Mouse (Mus musculus) liver, embryonic 13.5 days (tissue): ENCODE data around the gene Wipi1. TPM values are rescaled to one million over a fixed set of nuclear protein-coding genes. Genes with fewer than 3 reads are reported as not detected.
A peak's percentile ranks its signal among the peaks of the same experiment; 100 is the strongest.

ENCODE experiments used
- ATAC-seq: fragments of 200-750 bp; cut with Nextera tagmentation; 2 replicates; pipeline ENCODE4 v1.8.0; 2017; ENCODE audit warnings: low read depth, mild to moderate bottlenecking, moderate number of reproducible peaks, moderate library complexity
- DNase-seq: peaks from one replicate; pipeline ENCODE4 v3.0.0; 2022
- H3K27ac ChIP-seq: fragments of 300-500 bp; sonication (generic); 2 replicates; pipeline ENCODE4 v1.5.1; 2015; ENCODE audit warnings: moderate library complexity, mild to moderate bottlenecking, inconsistent platforms
- H3K27me3 ChIP-seq: fragments of 300-500 bp; sonication (generic); 2 replicates; pipeline ENCODE4 v1.6.1; 2015; ENCODE audit warnings: mild to moderate bottlenecking, inconsistent platforms
- H3K36me3 ChIP-seq: fragments of 300-500 bp; sonication (generic); 2 replicates; pipeline ENCODE4 v1.6.1; 2015; ENCODE audit warnings: mild to moderate bottlenecking, inconsistent platforms
- H3K4me1 ChIP-seq: fragments of 300-500 bp; sonication (generic); replicated peaks from 2 replicates; pipeline ENCODE4 v1.6.1; 2015; ENCODE audit warnings: inconsistent platforms
- H3K4me2 ChIP-seq: fragments of 300-500 bp; sonication (generic); 2 replicates; pipeline ENCODE4 v1.6.1; 2015; ENCODE audit warnings: inconsistent platforms, mild to moderate bottlenecking, moderate library complexity
- H3K4me3 ChIP-seq: fragments of 300-500 bp; sonication (generic); replicated peaks from 2 replicates; pipeline ENCODE4 v1.5.1; 2015; ENCODE audit warnings: mild to moderate bottlenecking, inconsistent platforms
- H3K9ac ChIP-seq: fragments of 300-500 bp; sonication (generic); 2 replicates; pipeline ENCODE4 v1.6.1; 2015; ENCODE audit warnings: mild to moderate bottlenecking, inconsistent platforms
- H3K9me3 ChIP-seq: fragments of 300-500 bp; sonication (generic); replicated peaks from 2 replicates; pipeline ENCODE4 v1.6.1; 2016; ENCODE audit warnings: inconsistent platforms
- WGBS: fragments of 180-500 bp; shearing (Covaris S2); methylation state at CpG from one replicate; pipeline ENCODE4 v1.1.7; 2015; ENCODE audit not compliant: insufficient replicate concordance; 5-methylcytosine and 5-hydroxymethylcytosine counted together
- polyA plus RNA-seq: library from polyadenylated mRNA; unstranded; fragments of >200 nt; fragmentation: Nextera tagmentation; extraction: Ambion mirVana; gene quantifications from 2 replicates; pipeline ENCODE4 v1.2.1, GENCODE M21; 2015

Gene Wipi1
- polyA plus RNA-seq, 1 experiment from 2014 or later, result 28.3 TPM

DNA sequence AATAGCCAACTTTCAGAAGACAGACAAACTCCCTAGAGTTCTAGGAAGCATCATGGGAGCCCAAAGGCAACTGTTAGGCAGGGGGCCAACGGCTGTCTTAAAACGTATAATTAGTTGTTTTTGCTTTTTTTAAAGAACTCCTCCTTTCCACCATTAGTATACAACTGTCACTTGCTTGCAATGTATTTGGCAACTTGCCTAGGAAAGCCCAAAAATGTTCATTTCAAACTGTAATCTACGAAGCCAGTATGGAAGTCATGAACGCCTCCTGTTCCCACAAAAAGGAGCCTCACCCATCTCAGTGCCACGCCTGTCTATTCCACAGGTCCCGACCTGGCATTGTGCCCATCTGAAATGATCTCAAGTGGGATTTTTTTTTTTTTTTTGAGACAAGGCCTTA lies 35.9 kb downstream of the Wipi1 start:
- Histone ChIP-seq H3K9ac (no peak overlapping the region), H3K27ac (no peak overlapping the region), H3K9me3 (no peaks in the 10 kb centered on the region), H3K4me1 (peaks cover 11% of the 10 kb centered on the region), H3K27me3 (no peaks in the 10 kb centered on the region), H3K4me2 (no peak overlapping the region), H3K4me3 (no peak overlapping the region), H3K36me3 (peaks cover 79% of the 10 kb centered on the region)
- 74% methylated on average over 6 of the region's 6 CpGs for WGBS
- ATAC-seq (no peak), DNase-seq (no peak)

- Histone ChIP-seq H3K4me1 (peaks cover 11% of the 10 kb centered on the region), H3K4me2 (no peak overlapping the region), H3K36me3 (peaks cover 69% of the 10 kb centered on the region), H3K9me3 (no peaks in the 10 kb centered on the region), H3K27me3 (no peaks in the 10 kb centered on the region), H3K4me3 (no peak overlapping the region), H3K9ac (no peak overlapping the region), H3K27ac (no peak overlapping the region)
- WGBS, result 85% methylated on average over 2 of the region's 2 CpGs
- ATAC-seq (no peak), DNase-seq (no peak)
Measured at GRCm38 (mm10) chr11:109574604-109575003, 37.2 kb downstream of the Wipi1 start.

- ATAC-seq, result no peak
- 76% methylated on average over 11 of the region's 11 CpGs for WGBS
Measured at GRCm38 (mm10) chr11:109572051-109572450, 39.7 kb downstream of the Wipi1 start.

GRCm38 (mm10) chr11:109569809-109570208 lies 42.0 kb downstream of the Wipi1 start:
- H3K9ac ChIP-seq, result no peak overlapping the region
- no peak overlapping the region for H3K4me3 ChIP-seq
- no peak for ATAC-seq
- H3K27ac ChIP-seq, result peak overlapping the region; percentile 4; the same call in 1 of the 2 replicates
- H3K4me2 ChIP-seq, result no peak overlapping the region
- H3K9me3 ChIP-seq, result no peaks in the 10 kb centered on the region
- H3K36me3 ChIP-seq, result peaks cover 23% of the 10 kb centered on the region
- 54% methylated on average over 7 of the region's 7 CpGs for WGBS
- H3K27me3 ChIP-seq, result no peaks in the 10 kb centered on the region
- no peak for DNase-seq
- H3K4me1 ChIP-seq, result peaks cover 3% of the 10 kb centered on the region; the same call in 1 of the 2 replicates

More at GRCm38 (mm10) chr11:109572051-109572450, 39.7 kb downstream of the Wipi1 start:
- Histone ChIP-seq H3K4me3 (no peak overlapping the region), H3K27ac (no peak overlapping the region), H3K4me2 (no peak overlapping the region), H3K4me1 (peaks cover 8% of the 10 kb centered on the region), H3K9ac (no peak overlapping the region), H3K27me3 (no peaks in the 10 kb centered on the region), H3K36me3 (peaks cover 43% of the 10 kb centered on the region), H3K9me3 (no peaks in the 10 kb centered on the region)
- DNase-seq, result no peak

GRCm38 (mm10) chr11:109569007-109569618 lies 42.7 kb downstream of the Wipi1 start:
- no peaks in the 10 kb centered on the region for H3K9me3 ChIP-seq
- H3K9ac ChIP-seq, result no peak overlapping the region
- peaks cover 16% of the 10 kb centered on the region for H3K36me3 ChIP-seq
- DNase-seq (no peak), ATAC-seq (no peak)
- no peaks in the 10 kb centered on the region for H3K27me3 ChIP-seq
- no peak overlapping the region for H3K4me2 ChIP-seq
- peaks cover 8% of the 10 kb centered on the region; the same call in 1 of the 2 replicates for H3K4me1 ChIP-seq
- WGBS, result 75% methylated on average over 12 of the region's 12 CpGs
- no peak overlapping the region for H3K27ac ChIP-seq
- no peak overlapping the region for H3K4me3 ChIP-seq

DNA sequence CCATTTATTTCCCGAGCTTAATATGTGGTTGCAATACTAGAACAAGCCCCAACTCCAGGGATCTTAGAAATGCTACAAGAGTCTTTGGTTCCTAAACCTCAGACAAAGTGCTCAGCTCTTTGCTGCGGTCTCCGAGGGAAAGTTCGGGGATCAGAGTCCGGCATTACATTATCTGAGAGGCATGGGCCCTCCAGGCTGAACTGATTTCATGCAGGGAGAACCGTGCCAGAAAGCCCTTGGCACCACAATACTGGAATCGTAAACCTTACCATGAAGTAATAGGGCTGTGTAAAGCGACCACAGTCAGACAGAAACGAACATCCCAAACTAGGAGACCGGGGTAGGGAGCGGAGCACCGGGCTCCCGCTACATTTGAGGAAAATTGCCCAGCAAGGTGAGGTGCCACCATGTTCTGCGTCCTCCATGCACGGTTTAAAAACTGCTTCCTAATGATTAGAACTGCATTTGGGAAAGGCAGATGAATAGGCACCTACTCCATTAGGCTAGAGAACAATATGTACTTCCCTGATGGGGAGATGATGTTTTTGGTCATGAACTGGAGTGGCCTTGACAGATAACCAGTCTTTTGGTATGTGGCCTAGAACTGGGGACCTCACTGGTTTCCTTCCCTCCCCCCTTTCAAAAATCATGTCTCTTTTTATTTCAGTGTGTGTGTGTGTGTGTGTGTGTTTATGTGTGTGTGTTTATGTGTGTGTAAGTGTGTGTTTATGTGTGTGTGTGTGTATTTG lies 47.1 kb downstream of the Wipi1 start:
- H3K9me3 ChIP-seq, result no peaks in the 10 kb centered on the region
- no peak for DNase-seq
- no peak overlapping the region for H3K4me2 ChIP-seq
- no peaks in the 10 kb centered on the region for H3K27me3 ChIP-seq
- H3K9ac ChIP-seq, result no peak overlapping the region
- H3K4me1 ChIP-seq, result peaks cover 37% of the 10 kb centered on the region
- no peak overlapping the region for H3K4me3 ChIP-seq
- 81% methylated on average over 15 of the region's 15 CpGs for WGBS
- H3K27ac ChIP-seq, result peak overlapping the region; percentile 29; the same call in 1 of the 2 replicates
- ATAC-seq, result no peak
- H3K36me3 ChIP-seq, result no peaks in the 10 kb centered on the region

- Histone ChIP-seq H3K4me2 (no peak overlapping the region), H3K9ac (no peak overlapping the region), H3K4me1 (peaks cover 47% of the 10 kb centered on the region), H3K4me3 (no peak overlapping the region), H3K36me3 (no peaks in the 10 kb centered on the region), H3K27me3 (no peaks in the 10 kb centered on the region), H3K27ac (peak overlapping the region; percentile 15; the same call in 1 of the 2 replicates), H3K9me3 (no peaks in the 10 kb centered on the region)
- DNase-seq, result no peak
- 74% methylated on average over 4 of the region's 4 CpGs for WGBS
- ATAC-seq, result no peak
Measured at GRCm38 (mm10) chr11:109563708-109564107, 48.1 kb downstream of the Wipi1 start.

GRCm38 (mm10) chr11:109561445-109561844 lies 50.3 kb downstream of the Wipi1 start:
- DNase-seq (no peak), ATAC-seq (no peak)
- Histone ChIP-seq H3K27me3 (no peaks in the 10 kb centered on the region), H3K9ac (peak overlapping the region; percentile 42; the same call in 1 of the 2 replicates), H3K9me3 (no peaks in the 10 kb centered on the region), H3K4me2 (no peak overlapping the region), H3K4me3 (no peak overlapping the region), H3K4me1 (peaks cover 69% of the 10 kb centered on the region), H3K36me3 (no peaks in the 10 kb centered on the region), H3K27ac (peak overlapping the region; percentile 75)
- WGBS, result 84% methylated on average over 3 of the region's 3 CpGs

DNA sequence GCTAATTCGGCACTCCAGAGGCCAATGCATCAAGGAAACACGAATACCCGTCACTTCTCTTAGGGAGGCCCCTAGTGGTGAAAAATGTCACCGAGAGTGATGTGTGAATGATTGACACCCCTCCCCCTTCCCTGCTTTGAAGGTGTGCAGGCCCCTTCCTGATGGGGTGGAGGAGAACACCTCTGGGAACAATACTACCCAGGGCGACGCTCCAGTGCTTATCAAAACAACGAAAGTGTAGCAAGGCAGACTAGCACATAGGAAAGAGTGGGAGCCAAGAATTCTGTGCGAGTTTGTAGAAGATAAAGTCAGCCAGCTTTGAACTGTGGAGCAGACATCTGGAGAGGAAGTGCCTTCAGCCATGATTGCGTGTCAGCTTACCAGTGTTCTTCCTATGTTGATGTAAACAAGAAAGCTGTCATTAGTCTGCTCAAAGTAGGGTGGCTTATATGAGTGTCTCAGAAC lies 50.9 kb downstream of the Wipi1 start:
- 5% methylated on average over 9 of the region's 9 CpGs for WGBS
- ATAC-seq, result peak; percentile 21

GRCm38 (mm10) chr11:109559241-109559640 lies 52.5 kb downstream of the Wipi1 start:
- peak overlapping the region; percentile 99 for H3K27ac ChIP-seq
- 0 out of 2 replicates have a peak overlapping the region, but pooled peaks have one; percentile 65 for H3K9ac ChIP-seq
- WGBS, result 86% methylated on average over 12 of the region's 12 CpGs
- no peaks in the 10 kb centered on the region for H3K9me3 ChIP-seq
- ATAC-seq (no peak), DNase-seq (no peak)
- H3K36me3 ChIP-seq, result no peaks in the 10 kb centered on the region
- H3K4me3 ChIP-seq, result no peak overlapping the region
- no peak overlapping the region for H3K4me2 ChIP-seq
- H3K27me3 ChIP-seq, result no peaks in the 10 kb centered on the region
- peaks cover 81% of the 10 kb centered on the region for H3K4me1 ChIP-seq

More for the DNA sequence above, 50.9 kb downstream of the Wipi1 start:
- Histone ChIP-seq H3K9me3 (no peaks in the 10 kb centered on the region), H3K27me3 (no peaks in the 10 kb centered on the region), H3K4me2 (no peak overlapping the region; the same call in 1 of the 2 replicates), H3K36me3 (no peaks in the 10 kb centered on the region), H3K27ac (peak overlapping the region; percentile 75), H3K4me1 (peaks cover 75% of the 10 kb centered on the region), H3K4me3 (no peak overlapping the region), H3K9ac (peak overlapping the region; percentile 42; the same call in 1 of the 2 replicates)
- DNase-seq, result peak; percentile 61

GRCm38 (mm10) chr11:109557419-109557818 lies 54.3 kb downstream of the Wipi1 start:
- Histone ChIP-seq H3K36me3 (no peaks in the 10 kb centered on the region), H3K4me2 (peak overlapping the region; percentile 52), H3K27me3 (no peaks in the 10 kb centered on the region), H3K4me3 (no peak overlapping the region; the same call in 1 of the 2 replicates), H3K27ac (peak overlapping the region; percentile 99), H3K4me1 (peaks cover 92% of the 10 kb centered on the region), H3K9ac (peak overlapping the region; percentile 65), H3K9me3 (no peaks in the 10 kb centered on the region)
- DNase-seq (peak; percentile 84), ATAC-seq (peak; percentile 90)
- 14% methylated on average over 11 of the region's 11 CpGs for WGBS
